Mouse (Mus musculus) kidney, embryonic 16.5 days (tissue): ENCODE results near the gene Chst11. TPM values are rescaled to one million over a fixed set of nuclear protein-coding genes. Genes with fewer than 3 reads are reported as not detected.

Experiments used
- ATAC-seq: fragments of 200-750 bp; cut with Nextera tagmentation; 2 replicates; pipeline ENCODE4 v1.8.0; 2017; ENCODE audit warnings: moderate TSS enrichment; ENCODE audit not compliant: low FRiP score, low TSS enrichment
- H3K27ac ChIP-seq: fragments of 300-500 bp; sonication (generic); 2 replicates; pipeline ENCODE4 v1.5.1; 2014; ENCODE audit warnings: low read length
- H3K27me3 ChIP-seq: fragments of 300-500 bp; sonication (generic); 2 replicates; pipeline ENCODE4 v1.6.1; 2014; ENCODE audit warnings: low read length, control low read depth, mixed read lengths; ENCODE audit not compliant: insufficient read depth
- H3K36me3 ChIP-seq: fragments of 300-500 bp; sonication (generic); 2 replicates; pipeline ENCODE4 v1.6.1; 2014; ENCODE audit warnings: low read length, control low read depth, mixed read lengths; ENCODE audit not compliant: insufficient read depth
- H3K4me1 ChIP-seq: fragments of 300-500 bp; sonication (generic); 2 replicates; pipeline ENCODE4 v1.6.1; 2014; ENCODE audit warnings: low read length, control low read depth, mixed read lengths; ENCODE audit not compliant: insufficient read depth
- H3K4me2 ChIP-seq: fragments of 300-500 bp; sonication (generic); replicated peaks from 2 replicates; pipeline ENCODE4 v1.6.1; 2014; ENCODE audit warnings: low read depth, low read length
- H3K4me3 ChIP-seq: fragments of 300-500 bp; sonication (generic); 2 replicates; pipeline ENCODE4 v1.5.1; 2014; ENCODE audit warnings: mild to moderate bottlenecking, low read length
- H3K9ac ChIP-seq: fragments of 300-500 bp; sonication (generic); replicated peaks from 2 replicates; pipeline ENCODE4 v1.6.1; 2014; ENCODE audit warnings: low read length
- H3K9me3 ChIP-seq: fragments of 300-500 bp; sonication (generic); 2 replicates; pipeline ENCODE4 v1.6.1; 2016; ENCODE audit warnings: low read length, control low read depth
- WGBS: fragments of 180-500 bp; shearing (Covaris S2); extraction: QIAGEN DNeasy Blood & Tissue Kit; methylation state at CpG from one replicate; pipeline ENCODE4 v1.1.7; 2014; 5-methylcytosine and 5-hydroxymethylcytosine counted together
- polyA plus RNA-seq: library from polyadenylated mRNA; unstranded; fragments of >200 nt; fragmentation: Nextera tagmentation; extraction: Ambion mirVana; gene quantifications from 2 replicates; pipeline ENCODE4 v1.2.1, GENCODE M21; 2015

The Chst11 gene
- polyA plus RNA-seq, 1 experiment from 2014 or later: 5.2 TPM

DNA sequence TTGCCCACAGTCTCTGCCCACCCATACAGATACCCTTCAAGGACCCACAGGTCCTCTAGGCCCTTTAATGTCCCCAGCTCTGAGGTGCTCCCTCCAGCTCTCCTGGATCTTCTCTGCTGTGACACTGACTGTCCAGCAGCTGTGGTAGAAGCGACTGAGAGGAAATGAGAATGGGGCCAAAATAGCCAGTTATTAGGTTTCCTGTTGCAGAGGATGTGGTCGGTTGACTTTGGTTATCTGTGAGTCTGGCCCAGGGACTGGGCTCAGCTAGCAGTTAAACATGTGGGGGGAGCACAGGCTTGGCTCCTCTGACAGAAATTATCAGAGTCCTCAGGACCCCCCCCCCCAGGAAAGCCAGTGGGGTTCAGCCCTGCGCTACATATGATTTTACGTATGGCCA, 19.7 kb downstream of the Chst11 start:
- no peak for ATAC-seq

DNA sequence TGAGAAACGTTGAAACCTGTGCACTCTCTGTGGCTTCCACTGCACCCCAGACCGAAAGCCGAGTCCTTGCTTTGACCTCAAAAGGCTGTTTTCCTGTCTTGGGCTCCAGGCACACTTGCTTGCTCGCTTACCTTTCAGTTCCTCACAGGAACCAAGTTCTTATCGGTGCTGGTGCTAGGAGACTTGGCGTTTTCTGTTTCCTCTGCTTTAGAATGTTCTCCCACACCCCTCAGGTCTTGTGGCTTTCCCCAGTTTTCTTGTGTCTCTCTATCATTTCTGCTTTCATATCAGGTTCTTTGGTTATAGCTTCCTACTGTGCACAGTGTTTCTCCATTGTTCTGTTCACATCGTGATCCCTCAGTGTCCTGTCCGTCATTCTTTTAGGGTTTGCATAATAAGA, 21.0 kb downstream of the Chst11 start:
- no peak for ATAC-seq
- H3K4me3 ChIP-seq: no peak overlapping the region

More for the DNA sequence above, 19.7 kb downstream of the Chst11 start:
- Histone ChIP-seq H3K4me3 (no peak overlapping the region), H3K9me3 (no peaks in the 10 kb centered on the region; the same call in 1 of the 2 replicates), H3K9ac (no peak overlapping the region), H3K4me2 (no peak overlapping the region), H3K4me1 (peaks cover 54% of the 10 kb centered on the region), H3K27me3 (no peaks in the 10 kb centered on the region), H3K27ac (0 out of 2 replicates have a peak overlapping the region, but pooled peaks have one; percentile 0), H3K36me3 (0 out of 2 replicates have a peak, but pooled peaks cover 5% of the 10 kb centered on the region)
- WGBS: 47% methylated on average over 4 of the region's 4 CpGs

GRCm38 (mm10) chr10:83013984-83014383, 28.7 kb downstream of the Chst11 start:
- Histone ChIP-seq H3K9ac (no peak overlapping the region), H3K9me3 (no peaks in the 10 kb centered on the region), H3K4me2 (no peak overlapping the region), H3K4me3 (no peak overlapping the region), H3K4me1 (peaks cover 14% of the 10 kb centered on the region; the same call in 1 of the 2 replicates), H3K27ac (no peak overlapping the region), H3K27me3 (no peaks in the 10 kb centered on the region), H3K36me3 (no peaks in the 10 kb centered on the region)
- ATAC-seq: no peak
- WGBS: 79% methylated on average over 4 of the region's 4 CpGs

More for the DNA sequence above, 21.0 kb downstream of the Chst11 start:
- Histone ChIP-seq H3K27ac (no peak overlapping the region), H3K9ac (no peak overlapping the region), H3K9me3 (no peaks in the 10 kb centered on the region; the same call in 1 of the 2 replicates), H3K36me3 (0 out of 2 replicates have a peak, but pooled peaks cover 5% of the 10 kb centered on the region), H3K4me2 (no peak overlapping the region), H3K27me3 (no peaks in the 10 kb centered on the region), H3K4me1 (peaks cover 46% of the 10 kb centered on the region)
- 93% methylated on average over 8 of the region's 8 CpGs for WGBS

GRCm38 (mm10) chr10:83015919-83016318, 30.6 kb downstream of the Chst11 start:
- H3K4me1 ChIP-seq: peaks cover 24% of the 10 kb centered on the region
- no peak overlapping the region for H3K4me3 ChIP-seq
- H3K36me3 ChIP-seq: no peaks in the 10 kb centered on the region
- no peak for ATAC-seq
- no peak overlapping the region for H3K9ac ChIP-seq
- H3K4me2 ChIP-seq: no peak overlapping the region
- H3K27ac ChIP-seq: no peak overlapping the region
- H3K27me3 ChIP-seq: no peaks in the 10 kb centered on the region
- WGBS: 91% methylated on average over 3 of the region's 3 CpGs
- no peaks in the 10 kb centered on the region for H3K9me3 ChIP-seq

DNA sequence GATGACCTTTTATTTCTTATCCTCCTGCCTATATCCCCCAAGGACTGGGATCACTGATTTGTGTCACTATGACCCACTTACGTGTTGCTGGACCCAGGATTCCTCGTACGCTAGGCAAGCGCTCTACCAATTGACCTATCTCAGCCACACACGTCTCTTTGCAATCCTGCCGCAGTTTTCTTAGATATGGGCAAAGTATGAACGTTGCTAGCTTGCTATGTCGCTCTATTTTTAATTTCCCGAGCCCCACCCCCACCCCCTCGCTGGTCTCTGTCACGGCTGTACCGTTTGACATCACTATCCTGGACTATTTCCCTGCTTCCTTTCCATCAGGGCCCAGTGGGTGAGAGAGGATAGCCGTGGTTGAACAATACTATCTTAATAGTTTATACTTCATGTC, 31.5 kb downstream of the Chst11 start:
- no peak overlapping the region for H3K4me2 ChIP-seq
- no peak overlapping the region for H3K9ac ChIP-seq
- no peak overlapping the region for H3K27ac ChIP-seq
- no peaks in the 10 kb centered on the region for H3K9me3 ChIP-seq
- no peaks in the 10 kb centered on the region for H3K27me3 ChIP-seq
- 81% methylated on average over 13 of the region's 13 CpGs for WGBS
- H3K36me3 ChIP-seq: no peaks in the 10 kb centered on the region
- peaks cover 30% of the 10 kb centered on the region for H3K4me1 ChIP-seq
- no peak for ATAC-seq
- H3K4me3 ChIP-seq: no peak overlapping the region

GRCm38 (mm10) chr10:83017760-83018498, 32.6 kb downstream of the Chst11 start:
- Histone ChIP-seq H3K9me3 (no peaks in the 10 kb centered on the region), H3K27me3 (no peaks in the 10 kb centered on the region), H3K27ac (no peak overlapping the region), H3K4me1 (peaks cover 33% of the 10 kb centered on the region), H3K4me2 (no peak overlapping the region), H3K36me3 (no peaks in the 10 kb centered on the region), H3K4me3 (no peak overlapping the region), H3K9ac (no peak overlapping the region)
- 73% methylated on average over 21 of the region's 21 CpGs for WGBS
- no peak for ATAC-seq

- H3K27ac ChIP-seq: no peak overlapping the region
- H3K4me3 ChIP-seq: no peak overlapping the region
- peaks cover 33% of the 10 kb centered on the region for H3K4me1 ChIP-seq
- no peaks in the 10 kb centered on the region for H3K27me3 ChIP-seq
- H3K4me2 ChIP-seq: no peak overlapping the region
- H3K9ac ChIP-seq: no peak overlapping the region
- no peaks in the 10 kb centered on the region for H3K36me3 ChIP-seq
- ATAC-seq: no peak
- no peaks in the 10 kb centered on the region for H3K9me3 ChIP-seq
- WGBS: 43% methylated on average over 4 of the region's 5 CpGs
Measured at GRCm38 (mm10) chr10:83018521-83018920, 33.2 kb downstream of the Chst11 start.

GRCm38 (mm10) chr10:83019497-83020270, 34.4 kb downstream of the Chst11 start:
- no peak overlapping the region for H3K4me2 ChIP-seq
- H3K9ac ChIP-seq: no peak overlapping the region
- peaks cover 33% of the 10 kb centered on the region for H3K4me1 ChIP-seq
- H3K4me3 ChIP-seq: no peak overlapping the region
- H3K36me3 ChIP-seq: no peaks in the 10 kb centered on the region
- H3K27me3 ChIP-seq: no peaks in the 10 kb centered on the region
- WGBS: 41% methylated on average over 19 of the region's 19 CpGs
- ATAC-seq: no peak
- no peak overlapping the region for H3K27ac ChIP-seq
- H3K9me3 ChIP-seq: no peaks in the 10 kb centered on the region

DNA sequence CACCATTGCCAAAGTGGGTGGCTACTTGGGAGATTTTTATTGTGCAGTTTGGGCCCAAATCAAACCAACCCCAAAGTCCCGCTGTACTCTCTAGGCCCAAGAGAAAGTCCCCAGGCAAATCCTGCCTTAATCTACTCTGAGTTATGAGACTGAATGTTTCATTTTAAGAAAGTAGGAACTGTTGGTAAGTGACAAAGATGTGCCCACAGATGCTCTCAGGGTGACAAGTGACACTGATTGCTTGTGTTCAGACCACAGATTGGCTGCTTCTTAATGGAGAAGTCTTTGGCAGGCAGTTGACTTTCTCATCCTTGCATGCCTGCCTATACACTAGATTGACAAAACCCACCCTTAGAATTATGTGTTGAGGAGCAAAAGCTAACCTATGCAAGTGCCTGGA, 37.3 kb downstream of the Chst11 start:
- no peak overlapping the region for H3K9ac ChIP-seq
- no peak overlapping the region for H3K4me2 ChIP-seq
- no peaks in the 10 kb centered on the region for H3K9me3 ChIP-seq
- WGBS: 94% methylated on average over 1 of the region's 1 CpGs
- H3K4me1 ChIP-seq: peaks cover 32% of the 10 kb centered on the region
- H3K36me3 ChIP-seq: no peaks in the 10 kb centered on the region
- H3K27me3 ChIP-seq: no peaks in the 10 kb centered on the region
- no peak for ATAC-seq
- no peak overlapping the region for H3K4me3 ChIP-seq
- no peak overlapping the region for H3K27ac ChIP-seq

GRCm38 (mm10) chr10:83026174-83026573, 40.9 kb downstream of the Chst11 start:
- H3K27me3 ChIP-seq: no peaks in the 10 kb centered on the region
- ATAC-seq: no peak
- H3K36me3 ChIP-seq: no peaks in the 10 kb centered on the region
- no peaks in the 10 kb centered on the region for H3K9me3 ChIP-seq
- H3K4me1 ChIP-seq: peaks cover 30% of the 10 kb centered on the region
- no peak overlapping the region for H3K9ac ChIP-seq
- WGBS: 80% methylated on average over 5 of the region's 5 CpGs
- H3K4me3 ChIP-seq: no peak overlapping the region
- no peak overlapping the region for H3K27ac ChIP-seq
- H3K4me2 ChIP-seq: no peak overlapping the region
